Mouse (Mus musculus) forebrain, embryonic 13.5 days (tissue): Measurements from ENCODE around the gene CN725425. TPM values are rescaled to one million over a fixed set of nuclear protein-coding genes. Genes with fewer than 3 reads are reported as not detected.
A peak's percentile ranks its signal among the peaks of the same experiment; 100 is the strongest.

Experiments
- ATAC-seq: fragments of 200-750 bp; cut with Nextera tagmentation; 2 replicates; pipeline ENCODE4 v1.8.0; 2017
- H3K27ac ChIP-seq: fragments of 300-500 bp; sonication (generic); 2 replicates; pipeline ENCODE4 v1.5.1; 2015; ENCODE audit warnings: inconsistent platforms, mild to moderate bottlenecking, moderate library complexity
- H3K27me3 ChIP-seq: fragments of 300-500 bp; sonication (generic); 2 replicates; pipeline ENCODE4 v1.6.1; 2015; ENCODE audit warnings: mild to moderate bottlenecking, inconsistent platforms
- H3K36me3 ChIP-seq: fragments of 300-500 bp; sonication (generic); 2 replicates; pipeline ENCODE4 v1.6.1; 2015; ENCODE audit warnings: mild to moderate bottlenecking, inconsistent platforms; ENCODE audit not compliant: poor library complexity, severe bottlenecking
- H3K4me1 ChIP-seq: fragments of 300-500 bp; sonication (generic); 2 replicates; pipeline ENCODE4 v1.6.1; 2015; ENCODE audit warnings: inconsistent platforms
- H3K4me2 ChIP-seq: fragments of 300-500 bp; sonication (generic); 2 replicates; pipeline ENCODE4 v1.6.1; 2015; ENCODE audit warnings: inconsistent platforms, mild to moderate bottlenecking, moderate library complexity
- H3K4me3 ChIP-seq: fragments of 300-500 bp; sonication (generic); 2 replicates; pipeline ENCODE4 v1.5.1; 2015; ENCODE audit warnings: mild to moderate bottlenecking, inconsistent platforms
- H3K9ac ChIP-seq: fragments of 300-500 bp; sonication (generic); 2 replicates; pipeline ENCODE4 v1.6.1; 2015; ENCODE audit warnings: mild to moderate bottlenecking, inconsistent platforms
- H3K9me3 ChIP-seq: fragments of 300-500 bp; sonication (generic); replicated peaks from 2 replicates; pipeline ENCODE4 v1.6.1; 2016; ENCODE audit warnings: inconsistent platforms
- WGBS: fragments of 180-500 bp; shearing (Covaris S2); methylation state at CpG from one replicate; pipeline ENCODE4 v1.1.7; 2015; 5-methylcytosine and 5-hydroxymethylcytosine counted together
- polyA plus RNA-seq: library from polyadenylated mRNA; unstranded; fragments of >200 nt; fragmentation: Nextera tagmentation; extraction: Ambion mirVana; gene quantifications from 2 replicates; pipeline ENCODE4 v1.2.1, GENCODE M21; 2015

The CN725425 gene
- polyA plus RNA-seq, 1 experiment from 2014 or later = not detected

GRCm38 (mm10) chr15:91240683-91241335, 41.5 kb downstream of the CN725425 start:
- Histone ChIP-seq H3K9ac (no peak overlapping the region), H3K36me3 (no peaks in the 10 kb centered on the region), H3K27me3 (no peaks in the 10 kb centered on the region), H3K27ac (no peak overlapping the region), H3K4me1 (no peaks in the 10 kb centered on the region), H3K4me3 (no peak overlapping the region), H3K9me3 (no peaks in the 10 kb centered on the region), H3K4me2 (no peak overlapping the region)
- no peak for ATAC-seq
- 85% methylated on average over 3 of the region's 3 CpGs for WGBS

DNA sequence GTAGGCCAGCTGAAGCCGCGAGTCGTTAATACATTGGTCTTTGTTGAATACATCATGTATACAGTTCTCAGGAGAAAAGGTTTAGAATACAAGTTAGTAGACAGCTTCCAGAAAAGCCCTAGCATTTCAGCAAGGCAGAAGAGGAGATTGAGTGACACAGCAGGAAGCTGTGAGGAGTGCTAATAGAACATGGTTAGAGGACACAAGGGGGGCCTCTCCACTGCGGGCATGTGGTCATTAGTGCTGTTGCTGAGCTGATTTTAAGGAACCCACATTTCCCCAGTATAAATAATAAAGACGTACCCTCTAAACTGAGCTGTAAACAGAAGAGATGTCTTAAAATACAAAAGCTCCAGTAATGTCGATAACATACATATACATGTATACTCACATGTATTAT, 51.5 kb downstream of the CN725425 start:
- H3K27me3 ChIP-seq = no peaks in the 10 kb centered on the region
- no peak; the same call in 1 of the 2 replicates for ATAC-seq
- peaks cover 18% of the 10 kb centered on the region for H3K4me1 ChIP-seq
- H3K27ac ChIP-seq = no peak overlapping the region
- H3K9me3 ChIP-seq = no peaks in the 10 kb centered on the region
- H3K4me2 ChIP-seq = no peak overlapping the region
- H3K9ac ChIP-seq = no peak overlapping the region
- no peaks in the 10 kb centered on the region for H3K36me3 ChIP-seq
- WGBS = 45% methylated on average over 6 of the region's 6 CpGs
- no peak overlapping the region for H3K4me3 ChIP-seq

DNA sequence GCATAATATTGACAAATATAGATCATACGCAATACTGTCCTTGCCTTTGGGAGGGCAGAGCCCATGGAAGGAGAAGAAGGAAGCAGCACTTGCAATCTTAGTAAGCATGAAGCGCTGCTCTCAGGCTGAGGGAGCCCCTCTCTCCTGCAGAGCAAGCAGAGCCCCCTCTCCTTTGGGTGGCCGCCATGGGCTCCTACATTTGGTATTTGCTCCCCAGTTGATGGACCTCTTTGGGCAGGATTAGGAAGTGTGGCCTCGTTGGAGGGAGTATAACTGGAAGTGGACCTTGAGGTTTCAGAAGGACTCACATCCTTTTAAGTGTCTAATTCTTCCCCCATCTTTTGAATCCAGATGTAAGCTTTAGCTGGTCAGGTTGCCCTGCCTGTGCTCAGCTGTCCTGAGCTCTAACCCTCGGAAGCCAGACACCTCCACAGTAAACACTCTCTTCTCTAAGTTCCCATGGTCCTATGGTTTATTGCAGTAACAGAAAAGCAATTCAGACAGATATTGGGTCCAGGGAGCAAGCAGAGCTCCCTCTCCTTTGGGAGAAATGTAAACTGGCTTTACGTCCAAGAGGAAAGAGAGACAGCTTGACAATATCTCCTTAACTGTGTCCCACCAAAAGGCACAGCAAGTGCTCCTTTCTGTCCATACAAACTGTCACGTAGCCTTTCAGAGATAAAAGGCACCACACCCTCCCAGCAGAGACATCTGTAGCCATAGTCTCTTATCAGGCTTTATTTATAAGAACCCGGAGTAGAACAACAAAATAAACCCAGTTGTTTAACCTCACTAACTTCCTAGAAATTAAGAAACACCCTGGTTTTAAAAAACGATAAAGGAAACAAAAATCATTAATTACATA, 52.5 kb downstream of the CN725425 start:
- Histone ChIP-seq H3K27ac (no peak overlapping the region), H3K4me3 (no peak overlapping the region), H3K4me2 (no peak overlapping the region), H3K9ac (no peak overlapping the region), H3K4me1 (peaks cover 18% of the 10 kb centered on the region), H3K27me3 (no peaks in the 10 kb centered on the region), H3K36me3 (no peaks in the 10 kb centered on the region), H3K9me3 (no peaks in the 10 kb centered on the region)
- ATAC-seq = no peak
- WGBS = 71% methylated on average over 9 of the region's 9 CpGs

DNA sequence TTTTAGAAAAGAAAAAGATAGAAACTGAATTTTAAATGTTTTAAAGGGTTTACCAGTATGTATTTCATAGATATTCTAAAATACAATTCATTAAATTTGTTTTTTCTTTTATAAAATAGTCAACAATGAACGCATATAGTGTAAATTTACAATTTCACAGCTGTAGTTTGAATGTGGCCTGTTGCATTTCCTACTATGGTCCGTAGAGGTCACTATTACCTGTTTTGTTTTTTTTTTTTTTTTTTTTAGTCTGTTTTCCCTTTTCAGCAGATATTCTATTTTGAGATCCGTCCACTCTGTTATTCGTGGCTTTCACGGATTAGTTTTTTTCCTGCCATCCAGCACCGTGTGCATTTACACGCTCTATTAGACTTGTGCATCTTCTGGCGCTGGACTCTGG, 53.7 kb downstream of the CN725425 start:
- Histone ChIP-seq H3K4me2 (no peak overlapping the region), H3K4me3 (no peak overlapping the region), H3K9me3 (no peaks in the 10 kb centered on the region), H3K27ac (no peak overlapping the region), H3K4me1 (peaks cover 18% of the 10 kb centered on the region), H3K9ac (no peak overlapping the region), H3K27me3 (no peaks in the 10 kb centered on the region), H3K36me3 (no peaks in the 10 kb centered on the region)
- no peak for ATAC-seq
- WGBS = 54% methylated on average over 8 of the region's 8 CpGs

GRCm38 (mm10) chr15:91255308-91255707, 56.0 kb downstream of the CN725425 start:
- H3K9ac ChIP-seq = no peak overlapping the region
- no peaks in the 10 kb centered on the region for H3K36me3 ChIP-seq
- H3K27me3 ChIP-seq = no peaks in the 10 kb centered on the region
- no peak overlapping the region for H3K4me3 ChIP-seq
- H3K9me3 ChIP-seq = no peaks in the 10 kb centered on the region
- no peak for ATAC-seq
- peaks cover 17% of the 10 kb centered on the region for H3K4me1 ChIP-seq
- H3K27ac ChIP-seq = no peak overlapping the region
- no peak overlapping the region for H3K4me2 ChIP-seq
- 93% methylated on average over 2 of the region's 2 CpGs for WGBS

- H3K27ac ChIP-seq = no peak overlapping the region
- no peaks in the 10 kb centered on the region for H3K4me1 ChIP-seq
- no peak overlapping the region for H3K4me3 ChIP-seq
- no peaks in the 10 kb centered on the region for H3K9me3 ChIP-seq
- no peak overlapping the region for H3K9ac ChIP-seq
- H3K4me2 ChIP-seq = no peak overlapping the region
- WGBS = 78% methylated on average over 11 of the region's 11 CpGs
- H3K36me3 ChIP-seq = no peaks in the 10 kb centered on the region
- no peaks in the 10 kb centered on the region for H3K27me3 ChIP-seq
- no peak for ATAC-seq
Observed at GRCm38 (mm10) chr15:91257140-91257539, 57.8 kb downstream of the CN725425 start.

DNA sequence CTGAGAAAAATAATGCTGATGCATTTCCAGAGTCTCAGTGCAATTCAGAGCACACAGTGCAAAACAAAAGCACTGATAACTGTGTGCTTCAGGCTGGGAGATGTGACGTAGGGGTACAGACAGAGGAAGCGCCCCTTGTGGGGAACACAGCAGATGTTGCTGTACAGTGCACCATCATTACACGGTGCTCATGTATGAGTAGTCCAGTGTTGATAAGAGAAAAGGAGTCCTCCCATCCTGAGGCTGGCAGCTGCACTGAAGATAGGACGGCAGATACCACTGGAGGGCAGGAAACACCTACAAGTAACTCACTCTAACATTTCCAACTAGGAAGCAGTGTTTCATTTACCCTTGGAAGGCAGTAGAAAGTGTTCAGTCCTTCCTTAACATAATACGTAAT, 61.3 kb downstream of the CN725425 start:
- H3K9me3 ChIP-seq = no peaks in the 10 kb centered on the region
- no peak overlapping the region for H3K4me2 ChIP-seq
- no peaks in the 10 kb centered on the region for H3K27me3 ChIP-seq
- no peak overlapping the region for H3K27ac ChIP-seq
- peak; percentile 48; the same call in 1 of the 2 replicates for ATAC-seq
- H3K36me3 ChIP-seq = no peaks in the 10 kb centered on the region
- whole genome bisulfite sequencing = 70% methylated on average over 5 of the region's 5 CpGs
- no peak overlapping the region for H3K4me3 ChIP-seq
- H3K9ac ChIP-seq = no peak overlapping the region
- H3K4me1 ChIP-seq = no peaks in the 10 kb centered on the region

DNA sequence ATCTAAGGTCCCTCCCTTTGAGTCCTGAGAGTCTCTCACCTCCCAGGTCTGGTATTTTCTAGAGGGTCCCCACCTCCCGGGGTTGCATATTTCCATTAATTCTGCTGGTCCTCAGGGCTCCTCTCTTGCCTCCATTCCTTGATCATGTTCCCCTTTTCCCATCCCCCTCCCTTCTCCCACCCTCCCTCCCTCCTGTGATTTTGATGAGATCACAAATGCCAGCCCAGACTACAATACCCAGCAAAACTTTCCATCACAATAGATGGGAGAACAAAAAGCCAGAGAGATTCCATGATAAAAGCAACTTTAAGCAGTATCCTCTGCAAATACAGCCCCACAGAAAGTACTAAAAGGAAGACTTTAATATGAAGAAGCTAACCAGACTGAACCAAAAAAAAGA, 64.6 kb downstream of the CN725425 start:
- Histone ChIP-seq H3K4me2 (no peak overlapping the region), H3K9ac (no peak overlapping the region), H3K4me1 (no peaks in the 10 kb centered on the region), H3K4me3 (no peak overlapping the region), H3K9me3 (no peaks in the 10 kb centered on the region), H3K27me3 (no peaks in the 10 kb centered on the region), H3K36me3 (no peaks in the 10 kb centered on the region), H3K27ac (no peak overlapping the region)
- no peak for ATAC-seq
- 86% methylated on average over 1 of the region's 1 CpGs for WGBS

DNA sequence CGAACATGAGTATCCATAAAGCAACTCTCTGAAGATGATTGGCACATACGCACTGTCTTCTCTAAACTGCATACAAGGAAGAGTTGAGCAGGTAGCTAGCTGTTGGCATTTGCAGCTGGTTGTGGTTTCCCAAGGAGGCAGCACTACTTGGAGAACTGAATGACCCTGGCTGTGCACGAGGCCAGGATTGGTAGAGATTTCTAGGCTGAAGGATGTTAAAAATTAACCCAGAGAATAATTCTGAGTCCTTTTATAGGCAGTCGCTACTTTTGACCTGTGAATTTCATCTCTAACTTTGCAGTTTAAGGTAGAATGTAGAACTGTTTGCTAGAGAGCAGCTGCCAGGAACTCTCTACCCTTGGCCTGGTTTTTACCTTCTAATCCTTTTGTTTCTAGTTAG, 69.2 kb downstream of the CN725425 start:
- WGBS = 94% methylated on average over 4 of the region's 4 CpGs
- H3K9ac ChIP-seq = no peak overlapping the region
- no peak for ATAC-seq
- H3K27ac ChIP-seq = no peak overlapping the region
- H3K36me3 ChIP-seq = peaks cover 4% of the 10 kb centered on the region; the same call in 1 of the 2 replicates
- no peaks in the 10 kb centered on the region for H3K4me1 ChIP-seq
- H3K9me3 ChIP-seq = no peaks in the 10 kb centered on the region
- H3K4me2 ChIP-seq = no peak overlapping the region
- H3K27me3 ChIP-seq = no peaks in the 10 kb centered on the region
- H3K4me3 ChIP-seq = no peak overlapping the region

DNA sequence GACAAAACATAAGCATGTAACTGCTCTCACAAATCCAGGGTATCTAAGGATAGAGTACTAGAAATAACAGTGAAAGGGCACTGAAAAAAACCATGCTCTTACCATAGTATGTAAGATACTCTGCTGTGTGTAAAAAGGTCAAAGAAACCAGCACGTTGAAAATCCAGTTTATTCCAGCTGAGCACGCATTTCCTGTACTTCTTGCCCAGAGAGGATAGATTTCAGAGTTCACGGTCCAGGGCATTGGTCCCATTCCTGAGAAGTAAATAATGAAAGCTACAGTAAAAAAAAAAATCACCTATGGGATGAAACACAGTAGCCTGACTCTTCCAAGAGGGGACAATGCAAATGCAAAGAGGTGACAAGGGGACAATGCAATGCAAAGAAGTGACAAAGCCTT, 76.7 kb downstream of the CN725425 start:
- no peaks in the 10 kb centered on the region for H3K9me3 ChIP-seq
- no peaks in the 10 kb centered on the region for H3K4me1 ChIP-seq
- H3K27me3 ChIP-seq = no peaks in the 10 kb centered on the region
- peaks cover 4% of the 10 kb centered on the region; the same call in 1 of the 2 replicates for H3K36me3 ChIP-seq
- no peak overlapping the region for H3K9ac ChIP-seq
- no peak overlapping the region for H3K27ac ChIP-seq
- H3K4me2 ChIP-seq = no peak overlapping the region
- no peak for ATAC-seq
- 75% methylated on average over 3 of the region's 3 CpGs for WGBS
- no peak overlapping the region for H3K4me3 ChIP-seq

DNA sequence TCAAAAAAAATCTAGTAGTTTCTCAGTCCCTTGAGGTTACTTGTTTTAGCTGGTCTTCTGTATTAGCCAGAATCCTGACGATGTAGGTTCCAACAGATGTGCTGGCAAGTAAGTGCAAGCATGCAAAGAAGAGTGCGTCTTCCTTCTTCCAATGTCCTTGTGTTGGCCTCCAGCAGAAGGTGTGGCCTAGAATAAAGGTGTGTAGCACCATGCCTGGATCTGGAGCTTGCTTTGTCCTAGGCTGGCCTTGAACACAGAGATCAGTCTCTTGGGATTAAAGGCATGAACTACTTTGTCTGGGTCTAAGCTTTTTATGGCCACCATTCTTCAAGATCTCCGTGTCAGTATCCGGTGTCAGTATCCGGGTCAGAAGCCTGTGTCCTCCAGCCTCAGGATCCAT, 80.3 kb downstream of the CN725425 start:
- Histone ChIP-seq H3K4me3 (no peak overlapping the region), H3K4me1 (no peaks in the 10 kb centered on the region), H3K9ac (no peak overlapping the region), H3K4me2 (no peak overlapping the region), H3K9me3 (no peaks in the 10 kb centered on the region), H3K27ac (no peak overlapping the region), H3K27me3 (no peaks in the 10 kb centered on the region), H3K36me3 (no peaks in the 10 kb centered on the region)
- no peak for ATAC-seq
- WGBS = 93% methylated on average over 5 of the region's 5 CpGs

DNA sequence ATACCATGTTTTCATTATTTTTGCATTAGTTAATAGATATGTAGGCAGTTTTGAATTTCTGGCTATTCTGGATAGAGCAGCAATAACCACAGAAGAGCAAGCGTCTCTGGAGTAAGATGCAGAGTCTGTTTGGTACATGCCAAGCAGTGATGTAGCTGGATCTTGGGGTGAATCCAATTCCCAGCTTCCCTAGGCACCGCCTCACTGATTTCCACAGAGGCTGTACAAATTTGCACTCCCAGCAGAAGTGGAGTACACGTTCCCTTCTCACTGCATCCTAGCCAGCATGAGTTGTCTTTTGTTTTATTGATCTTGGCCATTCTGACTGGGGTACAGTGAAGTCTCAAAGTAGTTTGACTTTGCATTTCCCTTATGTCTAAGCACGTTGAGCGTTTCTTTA, 82.2 kb downstream of the CN725425 start:
- no peak overlapping the region for H3K4me2 ChIP-seq
- H3K9ac ChIP-seq = no peak overlapping the region
- 91% methylated on average over 5 of the region's 5 CpGs for WGBS
- no peaks in the 10 kb centered on the region for H3K4me1 ChIP-seq
- H3K27ac ChIP-seq = no peak overlapping the region
- no peak for ATAC-seq
- no peaks in the 10 kb centered on the region for H3K9me3 ChIP-seq
- H3K36me3 ChIP-seq = no peaks in the 10 kb centered on the region
- H3K27me3 ChIP-seq = no peaks in the 10 kb centered on the region
- no peak overlapping the region for H3K4me3 ChIP-seq
